Mouse (Mus musculus) natural killer cell, adult 2 months (primary cell): Measurements from ENCODE around the gene Ier2.
"Not testable (repeated sequence)": the region's sequence is repeated elsewhere in the genome, so short reads cannot be mapped to it uniquely, and the experiment has no call there.

ENCODE experiments used
- DNase-seq, 2 experiments: peaks; one replicate each; pipeline ENCODE4 v3.0.0; 2022; ENCODE audit warnings: low spot score in 2 of 2

The Ier2 gene

DNA sequence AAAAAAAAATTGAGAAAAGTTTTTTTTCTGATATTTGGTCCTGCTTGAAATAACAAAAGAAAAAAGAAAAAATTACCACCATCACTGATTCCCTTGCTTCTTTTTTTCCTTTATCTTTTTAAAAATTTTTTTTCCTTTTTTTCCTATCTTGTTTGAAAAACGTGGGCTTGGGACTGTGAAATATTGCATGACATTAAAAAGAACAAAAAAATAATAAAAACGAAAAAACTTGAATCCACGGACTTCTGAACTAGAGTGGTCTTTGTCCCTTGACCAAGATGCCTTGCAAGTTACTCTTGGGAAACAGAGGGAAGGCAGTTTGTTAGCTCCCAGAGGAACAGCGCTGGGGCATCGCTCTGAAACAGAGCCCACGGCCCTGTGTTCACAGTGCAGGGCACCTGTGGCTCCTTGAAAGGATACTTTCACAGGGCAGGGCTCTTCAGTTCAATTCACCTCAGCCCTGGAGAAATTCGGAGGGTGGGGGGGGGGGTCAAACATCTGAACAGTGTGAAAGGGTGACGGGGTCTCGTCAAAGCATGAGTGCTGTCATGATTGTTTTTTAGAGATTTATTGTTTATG is 22.6 kb downstream of the Ier2 start:
- DNase-seq: no peak

DNA sequence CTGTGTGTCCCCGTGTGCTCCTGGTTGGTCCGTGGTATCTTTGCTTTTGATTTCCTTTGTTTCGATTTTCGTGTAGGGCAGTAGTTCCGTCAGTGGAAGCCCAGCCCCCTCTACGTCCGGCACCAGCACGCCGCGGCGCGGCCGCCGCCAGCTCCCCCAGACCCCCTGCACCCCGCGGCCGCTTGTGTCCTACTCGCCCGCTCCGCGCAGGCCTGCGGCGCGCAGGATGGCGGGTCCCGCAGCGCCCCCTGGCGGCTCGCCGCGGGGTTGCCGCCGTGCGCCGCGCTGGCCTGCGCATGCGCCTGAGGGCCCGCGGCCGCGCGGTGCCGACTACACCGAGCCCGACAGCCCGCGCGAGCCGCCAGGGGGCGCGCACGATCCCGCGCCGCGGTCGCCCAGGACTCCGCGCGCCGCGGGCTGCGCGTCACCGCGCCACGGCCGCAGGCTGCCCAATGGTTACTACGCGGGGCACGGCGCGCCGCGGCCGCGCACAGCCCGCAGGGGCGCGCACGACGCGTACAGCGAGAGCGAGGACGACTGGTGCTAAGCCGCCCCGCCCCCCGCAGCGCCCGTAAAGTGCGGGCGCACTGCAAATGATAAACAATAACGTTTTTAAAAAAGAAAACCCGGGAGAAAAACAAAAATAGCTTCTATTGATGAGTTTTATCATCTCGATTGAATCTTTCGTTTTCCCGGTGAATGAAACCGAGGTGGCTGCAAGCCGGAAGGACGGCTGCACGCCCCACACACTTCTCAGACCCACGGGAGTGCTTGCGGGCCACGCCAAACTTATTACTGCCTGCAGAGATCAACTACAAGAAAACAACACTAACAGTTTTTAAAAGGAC is 23.3 kb downstream of the Ier2 start:
- DNase-seq: peak; percentile 86 to 93

DNA sequence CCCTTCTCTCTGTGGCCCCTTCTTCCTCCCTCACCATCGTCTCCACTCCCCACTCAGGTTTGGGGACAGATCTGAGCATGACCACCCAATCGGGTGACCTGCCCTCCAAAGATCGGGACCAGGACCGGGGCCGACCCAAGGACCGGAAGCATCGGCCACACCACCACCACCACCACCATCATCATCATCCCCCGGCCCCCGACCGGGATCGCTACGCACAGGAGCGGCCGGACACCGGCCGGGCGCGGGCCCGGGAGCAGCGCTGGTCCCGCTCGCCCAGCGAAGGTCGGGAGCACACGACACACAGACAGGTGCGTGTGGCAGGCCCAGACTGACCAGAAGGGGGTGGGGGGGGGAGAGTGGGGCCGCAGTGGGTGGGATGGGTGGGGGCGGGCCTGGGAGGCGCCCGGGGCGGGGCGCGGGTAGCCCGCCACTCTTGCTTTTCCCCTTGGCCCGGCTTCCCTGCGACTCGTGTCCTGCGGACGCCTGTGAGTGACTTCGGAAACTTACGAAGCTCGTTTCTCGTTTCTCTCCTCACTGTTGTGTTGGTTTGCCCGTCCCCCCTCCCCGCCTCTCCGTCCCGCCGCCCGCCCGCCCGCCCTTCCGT is 24.0 kb downstream of the Ier2 start:
- peak in 1 of 2 experiments; percentile 31 for DNase-seq

DNA sequence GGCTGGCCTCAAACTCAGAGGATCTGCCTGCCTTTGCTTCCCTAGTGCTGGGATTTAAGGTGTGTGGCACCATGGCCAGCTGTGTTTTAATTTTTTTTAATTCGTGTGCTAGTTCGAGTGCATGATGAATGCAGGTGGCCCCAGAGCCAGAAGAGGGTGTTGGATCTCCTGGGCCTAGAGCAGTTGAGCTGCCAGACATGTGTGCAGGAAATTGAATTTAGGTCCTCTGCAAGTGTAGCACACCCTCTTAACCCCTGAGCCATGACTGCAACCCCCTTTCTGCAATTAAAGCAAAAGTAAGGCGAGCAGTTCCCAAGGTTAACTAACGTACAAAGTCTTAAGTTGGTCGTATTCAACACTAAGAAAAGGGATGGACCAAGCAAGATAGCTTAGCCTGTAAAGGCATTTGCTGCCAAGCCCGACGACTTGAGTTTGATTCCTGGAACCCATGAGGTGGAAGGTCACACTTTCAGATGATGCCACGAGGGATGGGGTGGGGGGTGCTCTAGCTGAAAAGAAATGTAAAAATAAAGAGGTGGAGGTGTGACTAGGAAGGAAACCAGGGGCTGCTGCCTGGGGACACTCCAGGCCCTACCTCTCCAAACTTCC is 24.6 kb downstream of the Ier2 start:
- DNase-seq: no peak

DNA sequence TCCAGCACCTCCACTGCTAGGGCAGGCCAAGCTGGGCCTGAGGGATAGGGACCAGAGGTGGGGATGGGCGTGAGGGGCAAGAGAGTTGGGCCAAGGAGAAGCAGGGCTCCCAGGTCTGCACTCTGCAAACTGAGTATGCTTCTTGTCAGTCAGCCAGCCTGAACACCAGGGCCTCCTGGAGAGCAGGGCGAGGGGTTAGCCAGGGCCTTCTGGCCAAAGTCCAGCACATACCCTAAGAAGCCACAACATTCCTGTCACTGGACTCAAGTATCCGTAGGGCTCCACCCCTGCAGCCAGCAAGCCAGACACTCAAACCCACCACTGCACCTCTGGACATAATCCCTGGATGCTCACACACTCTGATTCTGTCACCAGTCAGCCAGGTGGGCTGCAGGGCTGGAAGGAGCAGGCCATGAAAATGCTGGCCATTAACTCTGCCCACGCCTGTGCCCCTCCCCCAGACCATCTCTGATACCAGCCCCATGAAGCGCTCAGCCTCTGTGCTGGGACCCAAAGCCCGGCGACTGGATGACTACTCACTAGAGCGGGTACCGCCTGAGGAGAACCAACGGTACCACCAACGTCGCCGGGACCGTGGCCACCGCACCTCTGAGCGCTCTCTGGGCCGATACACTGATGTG is 26.5 kb downstream of the Ier2 start:
- DNase-seq: no peak

DNA sequence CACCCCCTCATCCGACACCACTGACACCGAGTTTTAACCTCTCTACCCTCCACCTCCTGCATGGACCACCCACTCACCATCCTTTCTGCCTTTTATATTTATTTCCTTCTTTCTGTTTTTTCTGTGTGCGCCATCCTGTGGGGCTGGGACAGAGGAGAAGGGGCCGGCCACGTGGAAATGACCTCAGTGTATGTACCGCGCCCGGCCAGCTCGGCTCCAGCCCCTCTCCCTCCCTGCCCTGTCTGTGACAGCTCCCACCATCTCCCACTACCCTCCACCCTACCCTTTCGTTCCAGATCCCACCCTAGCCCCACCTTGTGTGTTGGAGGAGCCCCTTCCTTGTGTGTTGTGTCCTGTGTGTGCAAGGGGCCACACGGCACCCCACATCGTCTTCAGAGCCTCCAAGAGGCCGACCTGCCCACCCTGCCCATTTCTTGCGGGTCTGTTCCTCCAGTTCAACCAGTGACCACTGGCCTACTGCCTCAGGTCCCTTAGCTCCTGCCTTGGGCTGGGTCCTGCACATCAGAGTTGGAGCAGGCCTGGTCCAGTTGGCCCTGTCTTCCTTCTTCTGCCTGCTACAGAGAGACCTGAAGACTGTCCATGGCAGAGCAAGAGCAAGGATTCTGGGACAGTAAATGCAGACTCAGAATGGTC is 27.1 kb downstream of the Ier2 start:
- no peak for DNase-seq

DNA sequence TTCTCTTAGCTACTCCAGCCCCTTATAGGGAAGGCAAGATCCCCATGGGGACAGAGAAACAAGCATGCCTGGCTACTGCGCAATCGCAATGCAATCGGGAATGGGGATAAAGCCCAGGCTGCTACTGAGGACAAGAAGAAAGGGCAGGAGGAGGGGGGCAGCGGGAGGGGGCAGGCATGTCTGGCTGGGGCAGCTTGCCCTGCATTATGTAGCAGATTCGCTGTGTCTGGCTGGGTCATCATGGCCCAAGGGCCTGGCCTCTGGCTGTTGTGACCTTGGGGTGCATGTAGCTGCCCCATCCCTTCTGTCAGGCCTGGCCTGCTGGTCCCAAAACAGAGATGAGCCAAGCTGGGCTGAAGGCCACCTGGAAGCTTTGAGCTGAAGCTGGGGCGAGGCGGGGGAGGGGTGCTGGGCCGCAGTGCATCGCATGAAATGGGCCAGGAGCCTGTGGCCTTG is 27.8 kb downstream of the Ier2 start:
- DNase-seq: no peak

DNA sequence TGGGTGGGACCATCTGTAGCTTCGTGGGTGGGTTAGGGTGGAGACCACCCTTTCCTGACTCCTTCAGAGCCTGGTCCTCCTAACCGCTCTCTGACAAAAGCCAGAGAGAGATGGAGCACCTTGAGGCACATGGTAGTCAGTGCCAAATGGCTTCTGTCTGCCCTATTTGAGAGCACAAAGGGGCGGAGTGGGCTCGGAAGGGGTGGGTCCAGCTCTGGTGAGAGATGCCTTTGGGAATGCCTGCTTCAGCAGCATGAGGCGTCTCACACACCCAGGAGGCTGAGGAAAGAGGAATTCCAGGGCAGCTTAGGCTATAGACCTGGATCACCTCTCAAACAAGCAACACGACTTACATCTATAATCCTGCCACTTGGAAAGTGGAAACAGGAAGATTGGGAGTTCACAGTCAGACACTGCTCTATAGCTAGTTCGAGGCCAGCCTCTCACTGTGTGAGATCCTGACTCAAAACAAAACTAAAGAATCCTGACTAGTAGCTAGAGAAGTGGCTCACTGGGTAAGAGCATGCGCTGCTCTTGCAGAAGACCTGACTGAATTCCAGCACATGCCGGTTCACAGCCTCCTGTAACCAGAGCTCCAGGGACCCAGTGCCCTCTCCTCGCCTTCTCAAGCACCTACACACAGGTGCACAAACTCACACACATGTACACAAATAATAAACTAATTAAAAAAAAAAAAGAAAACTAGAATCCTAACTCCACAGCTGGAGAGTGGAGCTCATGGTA is 28.6 kb downstream of the Ier2 start:
- no peak for DNase-seq

DNA sequence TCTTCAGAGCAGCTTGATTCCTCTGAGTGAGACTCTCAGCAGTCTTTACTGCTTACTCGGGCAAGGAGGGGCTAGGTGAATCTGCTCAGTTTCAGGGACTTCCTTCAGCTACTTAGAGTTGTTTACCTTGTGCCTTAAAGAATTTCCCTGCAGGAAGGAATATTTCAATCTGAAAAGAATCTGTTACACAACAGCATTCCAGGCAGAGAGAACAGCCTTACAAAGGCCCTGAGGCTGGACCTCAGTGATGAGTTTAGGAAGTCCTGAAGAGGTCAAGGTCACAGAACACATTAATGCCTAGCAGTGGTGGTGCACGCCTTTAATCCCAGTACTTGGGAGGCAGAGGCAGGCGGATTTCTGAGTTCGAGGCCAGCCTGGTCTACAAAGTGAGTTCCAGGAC is 30.8 kb downstream of the Ier2 start:
- no peak for DNase-seq

DNA sequence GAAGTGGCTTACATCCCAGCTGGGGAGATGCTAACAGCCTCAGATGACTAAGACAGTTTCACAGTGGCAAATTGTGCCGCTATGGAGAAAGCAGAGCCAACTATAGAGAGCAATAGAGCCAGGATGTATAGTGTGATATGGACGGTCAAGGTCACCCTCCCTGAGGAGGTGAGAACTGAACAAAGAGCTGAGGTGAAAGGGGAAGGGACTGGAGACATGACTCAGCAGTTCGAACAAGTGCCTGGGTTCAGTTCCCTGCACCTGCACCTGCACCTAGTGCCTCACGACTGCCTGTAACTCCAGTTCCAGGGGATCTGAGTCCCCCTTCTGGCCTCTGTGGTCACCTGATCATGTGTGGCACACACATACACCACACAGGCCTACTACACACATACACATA is 32.5 kb downstream of the Ier2 start:
- DNase-seq: no peak

DNA sequence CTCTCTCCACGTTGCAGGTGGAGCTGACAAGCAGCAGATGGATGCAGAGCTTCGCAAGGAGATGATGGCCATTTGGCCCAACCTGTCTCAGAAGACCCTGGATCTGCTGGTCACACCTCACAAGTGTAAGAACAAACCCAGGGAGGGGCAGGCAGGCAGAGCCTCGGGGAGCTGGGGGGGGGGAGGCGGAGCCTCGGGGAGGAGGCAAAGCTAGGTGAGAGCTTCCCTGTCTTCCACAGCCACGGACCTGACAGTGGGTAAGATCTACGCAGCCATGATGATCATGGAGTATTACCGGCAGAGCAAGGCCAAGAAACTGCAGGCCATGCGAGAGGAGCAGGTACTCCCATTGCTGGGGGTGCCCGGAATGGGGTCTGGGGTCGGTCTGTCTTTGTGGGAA is 33.1 kb downstream of the Ier2 start:
- DNase-seq: no peak

DNA sequence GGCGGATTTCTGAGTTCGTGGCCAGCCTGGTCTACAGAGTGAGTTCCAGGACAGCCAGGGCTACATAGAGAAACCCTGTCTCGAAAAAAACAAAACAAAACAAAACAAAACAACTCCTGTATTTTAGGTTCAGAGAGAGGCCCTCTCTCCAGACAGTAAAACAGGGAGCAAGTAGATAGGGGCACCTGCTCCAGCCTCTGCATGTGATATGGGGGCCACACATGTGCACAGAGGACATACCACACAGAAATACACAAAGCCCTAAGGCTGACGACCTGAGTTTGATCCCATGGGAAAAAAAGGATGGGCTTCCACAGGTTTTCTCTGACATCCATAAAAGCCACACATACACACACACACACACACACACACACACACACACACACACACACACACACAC is 39.2 kb downstream of the Ier2 start:
- not testable (repeated sequence) for DNase-seq

DNA sequence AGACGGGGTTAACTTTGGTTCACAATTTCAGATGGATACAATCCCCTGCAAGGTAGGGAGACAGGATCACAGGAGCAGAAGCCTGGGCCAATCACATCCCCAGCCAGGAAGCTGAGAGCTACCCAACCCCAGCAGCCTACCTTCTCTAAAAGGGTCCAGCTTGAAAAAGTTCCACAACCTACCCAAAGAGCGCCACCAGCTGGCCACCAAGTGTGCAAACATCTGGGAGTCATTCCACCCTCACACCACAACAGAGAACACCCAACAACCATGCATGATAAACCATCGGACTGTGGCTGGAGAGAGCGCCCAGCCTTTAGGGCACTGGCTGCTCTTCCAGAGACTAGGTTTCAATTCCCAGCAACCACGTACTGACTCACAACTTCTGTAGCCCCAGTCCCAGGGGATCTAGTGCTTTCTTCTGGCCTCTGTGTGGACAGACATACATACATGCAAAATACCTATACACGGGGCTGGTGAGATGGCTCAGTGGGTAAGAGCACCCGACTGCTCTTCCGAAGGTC is 41.5 kb downstream of the Ier2 start:
- no peak for DNase-seq

DNA sequence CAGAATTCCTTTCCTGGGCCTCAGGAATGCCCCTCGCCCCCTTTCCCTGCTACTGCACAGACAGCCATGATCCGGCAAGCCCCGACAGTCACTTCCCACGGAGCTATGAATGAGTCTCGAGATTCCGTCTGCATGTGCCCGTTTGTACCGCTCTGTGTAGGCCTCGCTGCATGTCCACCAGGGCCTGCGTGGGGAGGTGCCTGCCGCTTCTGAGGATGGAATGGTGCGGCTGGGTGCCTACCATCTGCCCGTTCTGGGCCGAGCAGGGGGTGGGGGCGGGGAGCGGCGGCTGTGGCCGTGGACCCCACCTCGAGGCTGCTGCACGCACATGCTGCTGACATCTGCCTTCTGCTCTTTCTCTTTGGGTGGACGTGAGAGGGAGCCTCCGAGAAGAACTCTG is 45.6 kb downstream of the Ier2 start:
- no peak for DNase-seq

DNA sequence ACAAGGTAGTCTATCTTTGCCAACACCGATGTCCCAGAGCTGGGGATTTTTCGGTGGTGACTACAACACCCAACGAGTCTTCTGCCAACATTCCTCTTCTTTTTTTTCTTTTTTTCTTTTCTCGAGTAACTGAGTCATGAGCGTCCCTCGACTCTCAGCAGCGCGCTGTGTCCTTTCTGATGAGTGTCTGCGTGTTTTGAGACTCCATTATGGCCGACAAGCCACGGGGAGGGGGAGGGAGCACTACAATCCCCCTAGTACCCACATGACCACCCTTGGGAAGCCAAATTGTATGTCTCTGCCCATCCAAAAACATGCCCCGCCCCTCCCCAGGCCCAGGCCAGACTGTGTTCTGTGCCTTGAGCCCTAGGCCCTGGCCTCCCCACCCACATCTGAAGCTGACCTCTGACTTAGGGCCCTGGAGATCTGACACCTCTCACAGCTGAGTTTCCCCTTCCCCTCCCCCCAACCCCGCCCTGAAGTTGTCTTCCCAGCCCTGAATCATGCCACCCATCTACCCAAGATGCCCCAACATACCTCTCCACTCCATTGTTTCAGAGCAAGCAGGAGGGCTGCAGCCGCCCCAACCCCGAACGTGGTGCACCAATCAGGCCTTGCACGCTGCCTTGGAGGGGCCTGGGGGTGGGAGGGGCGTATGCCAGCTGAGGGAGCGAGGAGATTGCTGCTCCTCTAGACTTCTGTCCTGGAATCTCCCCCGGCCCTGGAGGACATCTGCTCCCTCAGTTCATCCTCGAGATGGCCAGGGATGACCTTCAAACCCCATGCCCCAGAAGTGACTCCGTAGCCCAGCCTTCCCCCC is 46.8 kb downstream of the Ier2 start:
- no peak for DNase-seq

DNA sequence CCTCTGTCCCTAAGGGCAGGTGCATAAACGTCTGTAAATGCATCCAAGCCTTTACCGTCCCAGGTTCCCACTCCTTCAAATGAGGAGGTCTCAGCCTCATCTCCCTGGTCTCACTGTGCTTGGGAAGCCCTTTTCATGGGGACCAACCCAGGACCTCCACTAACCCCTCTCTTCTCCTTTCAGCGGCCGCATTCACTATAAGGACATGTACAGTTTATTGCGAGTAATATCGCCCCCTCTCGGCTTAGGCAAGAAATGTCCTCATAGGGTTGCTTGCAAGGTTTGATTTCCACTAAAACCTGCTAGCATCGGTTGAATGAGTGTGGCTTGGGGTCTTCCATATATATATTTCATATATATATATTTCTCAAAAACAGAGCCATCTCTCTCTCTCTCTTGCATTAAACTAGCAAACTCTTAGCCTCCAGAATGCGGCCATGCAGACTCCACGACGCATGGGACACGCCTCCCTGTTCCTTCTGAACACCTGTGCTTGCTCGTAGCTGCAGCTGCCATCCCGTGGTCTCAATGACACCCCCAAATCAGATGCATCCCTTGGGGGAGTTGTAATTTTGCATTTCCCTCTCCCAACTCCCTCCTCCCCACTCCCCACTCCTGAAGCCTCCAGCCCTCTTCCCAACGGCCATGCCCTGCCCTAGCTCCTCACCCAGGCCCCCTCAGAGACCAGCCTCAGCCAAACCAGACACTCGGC is 48.0 kb downstream of the Ier2 start:
- peak; percentile 19 to 28 for DNase-seq
